Mouse (Mus musculus) erythroblast, embryonic 14.5 days (primary cell): ENCODE results near the gene Zfp64.

Experiments
- GATA1 ChIP-seq: IDR thresholded peaks from 2 replicates; pipeline ENCODE4 v1.6.1; 2012; ENCODE audit warnings: low read length, inconsistent platforms, mixed read lengths
- TAL1 ChIP-seq: IDR thresholded peaks from 3 replicates; pipeline ENCODE4 v1.6.1; 2012; ENCODE audit warnings: low read length, inconsistent platforms, mixed read lengths

DNA sequence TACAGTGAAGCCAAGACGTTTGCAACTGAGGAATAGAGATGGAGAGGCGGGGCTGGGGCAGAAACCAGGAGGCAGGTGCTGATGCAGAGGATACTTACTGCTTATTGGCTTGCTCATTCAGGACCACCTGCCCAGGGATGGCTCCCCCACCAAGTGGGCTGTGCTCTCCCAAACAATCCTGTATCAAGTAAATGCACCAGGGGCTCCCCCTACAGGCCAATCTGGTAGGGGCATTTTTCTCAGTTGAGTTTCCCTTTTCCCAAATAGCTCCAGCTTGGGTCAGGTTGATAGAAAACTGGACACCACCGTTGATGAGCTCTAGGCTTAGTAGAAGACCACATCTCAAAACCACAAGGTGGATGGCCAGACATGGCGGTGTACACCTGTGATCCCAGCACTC, 84.9 kb downstream of the Zfp64 start:
- TF ChIP-seq GATA1 (no peak), TAL1 (no peak)
